Mouse (Mus musculus) liver, adult (tissue): ENCODE measurements at regions not wholly inside any gene's neighbourhood (a gene's known extent, or its start where the extent isn't known, plus 50 kb on each side); places are given as distances from the start of the nearest gene placed in this dataset.

ENCODE experiments used
- GATA4 ChIP-seq: IDR thresholded peaks from 2 replicates; pipeline ENCODE4 v1.6.1; 2014; ENCODE audit warnings: mild to moderate bottlenecking, low read length; ENCODE audit not compliant: insufficient replicate concordance

DNA sequence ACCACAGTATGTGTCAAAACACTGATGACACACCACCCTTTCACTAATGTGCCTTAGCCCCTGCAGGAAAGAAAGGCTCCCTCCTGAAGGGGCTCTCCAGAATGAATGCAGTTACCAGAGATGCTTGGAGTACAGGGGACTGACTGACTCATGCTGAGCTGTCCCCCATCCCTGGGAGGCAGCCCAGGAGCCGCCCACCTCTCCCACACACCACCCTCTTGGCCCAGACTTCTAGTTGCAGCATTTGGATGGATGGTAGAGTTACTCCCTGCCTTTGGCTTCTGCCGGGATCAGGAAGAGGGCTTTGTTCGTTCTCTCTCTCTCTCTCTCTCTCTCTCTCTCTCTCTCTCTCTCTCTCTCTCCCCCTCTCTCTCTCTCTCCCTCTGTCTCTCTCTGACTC lies 53.4 kb upstream of the Jun start:
- no peak for TF ChIP-seq GATA4

DNA sequence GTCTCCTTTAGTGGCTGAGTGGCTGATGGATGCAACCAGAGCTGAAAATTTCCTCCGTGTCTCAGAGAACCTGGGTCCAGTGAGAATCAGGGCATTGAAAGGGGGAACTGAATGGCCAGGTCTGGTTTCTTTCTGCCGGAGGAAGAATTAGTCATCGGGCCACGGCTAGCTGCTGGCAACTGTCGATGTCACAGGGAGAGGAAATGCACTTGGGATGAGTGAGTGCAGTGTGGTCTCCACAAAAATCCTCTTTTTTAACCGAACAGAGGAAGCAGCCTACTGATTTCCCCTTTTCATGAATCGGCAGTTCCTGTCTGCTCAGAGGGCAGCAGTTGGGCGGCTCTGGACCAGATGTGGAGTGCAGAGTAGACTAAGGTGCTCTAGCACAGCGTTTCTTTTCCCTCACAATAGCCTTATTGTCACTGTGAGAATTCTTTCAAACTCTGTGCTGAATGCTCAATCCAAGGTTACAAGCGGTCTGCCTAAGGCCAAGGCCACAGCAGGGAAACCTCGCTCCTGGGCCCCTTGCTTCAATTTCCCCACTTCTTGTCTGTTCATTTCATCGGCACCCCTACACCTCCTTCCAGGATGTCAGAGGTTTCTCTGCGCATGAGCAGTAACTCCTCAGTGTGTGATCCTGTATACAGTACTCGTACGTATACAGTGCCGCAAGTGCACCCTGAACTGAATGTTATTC lies 54.1 kb upstream of the Jun start:
- TF ChIP-seq GATA4, result peak; percentile 15; the same call in 1 of the 2 replicates

DNA sequence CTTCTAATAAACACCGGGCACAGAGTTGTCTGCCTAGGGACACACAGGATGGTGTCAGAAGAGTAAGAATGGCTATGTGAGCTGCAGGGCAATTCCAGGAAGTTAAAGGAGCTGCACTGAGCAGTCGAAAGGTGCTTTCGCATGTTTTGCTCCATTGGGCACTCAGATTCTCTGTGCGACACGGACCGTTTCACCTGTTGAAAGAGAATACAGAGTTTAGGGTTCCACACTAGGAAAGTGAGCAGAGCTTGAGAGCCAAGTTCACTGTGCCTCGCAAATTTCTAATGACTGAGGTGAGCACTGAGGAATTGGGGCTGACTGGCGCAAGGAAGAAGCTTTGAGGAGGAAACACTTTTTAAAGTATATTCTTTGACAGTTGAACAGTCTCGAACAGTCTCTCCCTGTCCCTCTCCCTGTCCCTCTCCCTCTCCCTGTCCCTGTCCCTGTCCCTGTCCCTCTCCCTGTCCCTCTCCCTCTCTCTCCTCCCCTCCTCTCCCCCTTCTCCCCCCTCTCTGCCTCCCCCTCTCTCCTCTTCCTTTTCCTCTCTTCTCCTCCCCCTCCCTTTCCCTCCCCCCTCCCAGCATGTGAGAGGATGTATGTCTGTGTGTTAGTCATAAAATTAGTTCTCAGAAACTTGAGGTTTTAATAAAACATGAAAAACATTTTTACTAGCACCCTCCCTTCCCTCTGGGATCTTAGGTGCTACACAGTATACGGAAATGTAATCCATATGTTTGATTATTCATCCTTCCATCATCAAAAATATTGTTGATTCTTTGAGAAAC lies 55.1 kb upstream of the Jun start:
- TF ChIP-seq GATA4, result no peak

DNA sequence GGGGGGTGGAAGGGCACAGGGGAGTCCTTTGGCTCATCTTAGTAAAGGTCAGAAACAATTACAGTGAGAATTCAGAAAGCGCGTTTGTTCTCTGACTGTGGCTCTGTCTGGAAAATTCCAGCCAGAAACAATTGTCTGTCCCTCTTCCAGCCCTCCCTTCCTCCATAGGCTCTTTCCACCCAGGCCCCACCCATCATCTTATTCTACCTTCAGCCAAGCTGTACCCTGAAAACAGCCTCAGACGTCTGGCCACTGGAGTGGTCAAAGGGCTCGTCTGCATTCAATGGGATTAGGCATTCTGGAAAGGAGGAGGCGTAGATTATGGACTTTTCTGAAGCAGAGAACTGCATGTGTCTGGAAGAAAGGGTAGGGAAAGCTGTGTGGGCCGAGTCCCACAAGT lies 56.8 kb upstream of the Jun start:
- TF ChIP-seq GATA4, result no peak

DNA sequence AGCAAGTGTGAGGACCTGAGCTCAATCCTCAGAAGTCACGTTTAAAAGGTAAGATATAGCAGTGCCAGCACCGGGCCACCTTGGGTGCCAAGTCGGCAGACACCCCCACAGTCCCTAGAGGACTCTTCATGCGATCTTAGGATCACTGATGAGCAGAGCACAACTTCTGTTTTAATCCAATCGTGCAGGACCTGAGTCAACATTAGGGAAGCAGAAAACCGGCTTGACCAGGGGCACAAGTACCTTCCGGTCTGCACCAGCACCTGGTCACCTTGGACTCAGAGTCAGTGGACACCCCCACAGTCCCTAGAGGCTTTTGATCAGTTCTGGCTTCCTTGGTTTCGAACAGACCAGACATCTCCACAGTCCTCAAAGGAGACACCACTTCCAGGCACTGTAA lies 58.8 kb upstream of the Jun start:
- no peak for TF ChIP-seq GATA4

DNA sequence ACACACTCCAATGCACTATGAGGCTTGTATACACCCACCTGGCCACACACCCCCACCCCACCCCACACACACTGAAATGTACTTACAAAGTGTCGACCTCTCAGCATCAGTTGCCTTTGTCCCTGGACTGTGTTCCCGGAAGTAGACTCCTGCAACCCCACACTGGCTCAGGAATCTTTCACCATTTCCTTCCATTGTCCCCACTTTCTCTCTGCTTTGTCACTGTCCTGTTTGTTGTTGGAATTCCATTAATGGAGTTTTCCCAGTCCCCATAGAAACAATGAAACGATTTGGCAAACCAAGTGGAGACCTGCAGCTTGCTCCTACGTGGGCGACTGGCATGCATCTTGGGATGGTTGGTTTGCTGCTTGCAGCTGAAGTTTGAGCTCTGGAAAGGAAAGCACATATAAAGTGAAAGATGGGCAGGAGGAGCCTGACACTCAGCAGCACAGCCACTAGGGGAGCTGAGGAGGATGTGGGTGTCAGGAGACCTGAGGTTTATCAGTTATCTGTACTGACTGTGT lies 65.2 kb upstream of the Jun start:
- TF ChIP-seq GATA4, result no peak

DNA sequence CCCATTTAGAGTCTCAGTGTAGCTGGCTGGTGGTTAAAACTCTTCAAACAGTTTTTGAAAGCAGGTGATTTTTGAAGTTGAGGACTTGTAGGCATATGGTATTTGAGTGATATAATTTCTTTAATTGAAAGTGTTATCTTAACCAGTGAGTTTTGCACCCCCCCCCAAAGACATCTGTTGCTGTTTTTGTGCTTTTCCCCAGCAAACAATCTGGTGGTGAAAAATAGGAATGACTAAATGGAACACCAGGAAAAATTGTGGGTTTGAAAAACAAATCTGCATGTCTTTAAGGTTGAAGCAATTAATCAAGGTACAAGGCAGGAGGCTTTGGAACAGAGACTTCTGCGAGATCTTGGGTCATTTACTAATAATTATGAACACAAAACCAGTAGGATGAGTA lies 68.9 kb upstream of the Jun start:
- TF ChIP-seq GATA4, result no peak

DNA sequence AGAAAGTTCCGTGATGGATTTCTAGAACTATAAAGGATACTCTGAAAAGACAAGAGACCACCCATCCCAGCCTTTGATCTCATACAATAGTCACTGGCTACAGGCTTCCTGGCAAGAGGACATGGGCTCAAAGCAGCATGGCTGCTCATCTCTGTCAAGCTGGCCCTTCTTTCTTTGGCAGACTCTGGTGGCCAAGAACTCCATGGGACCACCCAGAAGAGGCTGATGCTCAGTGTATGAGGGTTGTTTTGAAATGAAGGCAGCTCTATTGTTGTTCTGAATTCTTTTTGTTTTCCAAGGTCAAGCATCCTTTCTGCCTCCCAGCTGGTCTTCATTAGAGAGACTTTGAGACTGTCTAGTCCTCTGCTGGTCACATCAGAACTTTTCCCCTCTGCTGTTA lies 73.3 kb upstream of the Jun start:
- TF ChIP-seq GATA4, result no peak

DNA sequence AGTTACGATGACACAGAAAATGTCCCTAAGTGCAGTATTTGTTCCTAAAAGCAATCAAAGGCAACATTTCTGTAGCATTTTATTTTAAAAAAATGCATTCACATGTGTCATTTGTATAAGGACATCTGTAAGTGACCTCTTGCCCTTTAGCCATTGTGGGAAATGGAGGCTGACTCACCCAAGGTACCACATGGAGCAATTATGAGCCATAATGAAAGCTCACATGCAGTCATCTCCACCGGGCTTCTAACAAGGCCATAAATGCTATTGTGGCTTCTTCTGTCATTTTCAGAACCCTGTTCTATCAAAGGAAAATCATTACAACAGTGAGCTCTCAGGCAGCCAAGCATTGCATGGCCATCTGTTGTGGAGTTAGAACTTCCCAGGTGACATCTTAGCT lies 75.9 kb upstream of the Jun start:
- TF ChIP-seq GATA4, result no peak

DNA sequence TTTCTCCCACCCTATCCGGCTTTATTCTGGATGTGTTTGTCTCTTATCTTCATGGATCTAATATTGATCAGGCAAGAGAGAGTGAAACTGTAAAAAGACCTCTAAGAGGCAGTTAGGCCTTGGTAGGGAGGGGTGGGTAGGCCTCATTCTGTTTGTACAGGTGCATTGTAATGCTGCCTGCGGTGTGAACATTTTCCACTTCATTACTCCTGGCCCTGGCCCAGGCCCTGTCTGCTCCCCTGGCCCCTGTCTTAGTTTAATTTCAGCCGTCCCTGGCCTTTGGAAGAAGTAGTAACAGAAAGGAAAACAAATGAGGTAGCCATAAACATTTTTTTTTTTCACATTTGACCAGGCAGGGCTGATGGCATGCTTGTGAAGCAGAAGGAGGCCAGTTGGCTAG lies 81.8 kb upstream of the Jun start:
- no peak for TF ChIP-seq GATA4

DNA sequence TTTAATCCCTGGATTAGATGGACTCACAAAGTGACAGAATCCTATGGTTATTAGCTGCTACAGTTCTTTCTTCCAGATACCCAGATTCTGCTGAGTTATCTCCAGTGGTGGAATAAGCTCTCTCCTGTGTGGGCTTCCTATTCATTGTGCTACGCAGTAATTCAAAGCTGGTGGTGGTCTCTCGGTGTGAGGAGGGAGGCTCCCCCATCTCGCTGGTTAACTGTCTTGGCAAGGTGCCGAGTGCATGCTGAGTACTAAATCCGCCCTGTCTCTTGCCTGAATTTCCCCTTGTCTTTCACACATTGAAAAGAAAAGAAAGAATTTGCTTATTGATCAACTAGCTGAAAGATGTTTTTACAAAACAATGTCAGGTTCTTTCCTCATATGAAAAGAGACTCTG lies 82.6 kb upstream of the Jun start:
- no peak for TF ChIP-seq GATA4

DNA sequence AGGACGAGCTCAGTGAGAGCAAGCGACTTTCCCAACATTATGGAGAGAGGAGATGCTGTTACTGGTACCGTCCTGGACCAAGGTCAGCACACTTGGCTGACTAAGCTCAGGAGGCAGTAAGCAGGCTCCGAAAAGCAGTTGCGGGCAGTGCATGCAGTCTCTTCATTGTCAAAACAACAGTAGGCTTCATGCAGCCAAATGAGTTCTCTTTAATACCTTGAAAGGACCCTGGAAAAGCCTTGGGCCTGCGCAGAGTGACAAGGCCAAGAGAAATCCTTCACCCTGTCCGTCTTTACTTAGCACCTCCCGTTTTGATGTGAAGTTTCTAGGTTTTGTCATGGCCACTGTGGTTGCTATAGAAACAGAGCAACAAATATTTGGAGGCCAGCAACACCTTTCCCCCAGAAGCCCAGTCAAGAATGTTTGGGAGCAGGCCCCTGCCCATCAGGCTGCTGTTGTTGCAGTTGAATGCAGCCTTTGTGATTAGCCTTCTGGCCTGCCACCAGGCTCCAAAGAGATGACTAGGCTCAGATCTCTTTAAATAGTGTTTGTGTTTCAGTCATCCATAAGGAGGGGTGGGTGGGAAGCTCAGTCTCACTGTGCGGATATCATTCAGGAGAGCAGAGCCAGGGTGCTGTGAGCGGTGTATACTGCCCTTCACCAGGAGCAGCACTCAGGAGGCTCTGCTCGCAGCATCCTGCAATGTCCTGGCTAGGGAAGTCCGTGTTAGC lies 85.6 kb upstream of the Jun start:
- no peak for TF ChIP-seq GATA4

DNA sequence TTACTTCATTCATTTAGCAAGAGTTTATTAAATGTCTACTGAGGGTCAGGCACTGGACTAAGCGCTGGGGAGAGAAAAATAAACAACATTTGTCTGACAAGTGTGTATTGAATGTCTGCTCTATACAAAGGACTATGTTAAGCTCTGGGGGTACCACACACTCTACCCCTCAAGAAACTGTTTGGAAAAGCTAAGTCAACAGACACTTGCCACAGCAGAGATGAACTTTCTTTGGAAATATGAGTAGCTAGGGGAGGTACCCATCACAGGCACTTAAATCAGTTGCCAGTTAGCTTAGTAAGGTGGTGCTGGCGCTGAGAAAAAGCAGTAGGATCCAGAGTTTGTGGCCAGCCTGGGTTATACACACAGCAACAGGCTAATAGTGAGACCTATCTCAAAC lies 86.7 kb upstream of the Jun start:
- TF ChIP-seq GATA4, result no peak

DNA sequence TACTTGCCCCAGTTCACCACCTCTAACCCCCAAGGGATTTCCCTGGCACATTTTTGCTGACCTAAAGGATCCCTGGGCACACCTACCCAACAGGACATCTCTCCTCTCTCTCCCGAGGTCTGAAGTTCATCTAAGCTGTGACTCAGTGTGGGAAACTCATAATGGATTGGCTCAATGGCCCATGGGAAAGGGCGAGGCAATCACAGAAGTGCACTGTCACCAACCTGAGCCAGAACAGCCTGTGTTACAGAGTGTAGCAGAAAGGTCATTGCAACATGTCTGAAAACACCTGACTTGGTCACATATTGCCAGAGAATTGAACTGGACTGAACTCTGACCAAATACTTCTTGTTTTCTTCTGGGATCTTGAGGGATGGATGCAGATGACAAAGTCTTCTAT lies 89.2 kb upstream of the Jun start:
- no peak for TF ChIP-seq GATA4

DNA sequence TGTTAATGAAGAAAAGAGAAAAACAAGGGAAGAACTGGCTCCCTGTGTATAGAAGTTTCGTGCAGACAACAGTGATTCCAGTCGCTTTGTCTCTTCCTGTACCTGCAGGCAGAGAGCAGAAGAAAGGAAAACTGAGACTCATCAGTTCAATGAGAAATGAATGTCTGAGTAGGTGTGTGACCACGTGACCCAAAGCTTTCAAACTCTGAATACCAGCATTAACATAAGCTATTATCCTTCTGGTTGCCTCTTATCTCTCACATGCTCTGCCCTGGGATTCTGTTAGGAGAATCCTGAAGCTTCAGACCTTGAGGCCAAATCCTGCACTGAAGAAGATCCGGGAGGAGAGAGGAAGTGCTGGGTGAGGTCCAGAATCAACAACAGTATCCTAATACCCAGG lies 91.1 kb upstream of the Jun start:
- no peak for TF ChIP-seq GATA4

DNA sequence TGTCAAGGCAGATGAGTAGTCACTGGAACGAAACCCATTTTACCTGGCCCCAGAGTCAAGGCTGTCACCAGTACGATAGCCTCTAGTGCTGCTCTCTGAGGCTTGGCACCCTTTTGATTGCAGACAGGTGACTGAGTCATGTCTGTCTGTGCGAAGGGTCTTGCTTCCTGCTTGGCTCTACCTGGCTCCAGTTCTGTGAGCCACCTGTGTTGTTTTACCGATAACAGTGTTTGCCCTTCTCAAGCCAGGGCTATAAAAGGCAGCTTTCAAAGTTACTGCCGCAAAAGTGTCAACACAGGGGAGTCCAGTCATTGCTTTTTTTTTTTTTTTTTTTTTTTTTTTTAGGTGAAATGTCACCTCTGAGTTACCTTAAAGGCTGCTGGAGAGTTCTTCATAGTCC lies 91.6 kb upstream of the Jun start:
- peak; percentile 69; the same call in 1 of the 2 replicates for TF ChIP-seq GATA4
